Mouse (Mus musculus) lung, embryonic 15.5 days (tissue): ENCODE results near the gene Abcc12. TPM values are rescaled to one million over a fixed set of nuclear protein-coding genes. Genes with fewer than 3 reads are reported as not detected.

Experiments
- ATAC-seq: fragments of 200-750 bp; cut with Nextera tagmentation; 2 replicates; pipeline ENCODE4 v1.8.0; 2017; ENCODE audit warnings: moderate number of reproducible peaks, borderline replicate concordance; ENCODE audit not compliant: low FRiP score, low TSS enrichment; ENCODE audit errors: extremely low read depth
- H3K27ac ChIP-seq: fragments of 300-500 bp; sonication (generic); 2 replicates; pipeline ENCODE4 v1.5.1; 2015; ENCODE audit warnings: moderate library complexity, mild to moderate bottlenecking, inconsistent platforms
- H3K27me3 ChIP-seq: fragments of 300-500 bp; sonication (generic); 2 replicates; pipeline ENCODE4 v1.6.1; 2015; ENCODE audit warnings: inconsistent platforms
- H3K36me3 ChIP-seq: fragments of 300-500 bp; sonication (generic); 2 replicates; pipeline ENCODE4 v1.6.1; 2015; ENCODE audit warnings: inconsistent platforms
- H3K4me1 ChIP-seq: fragments of 300-500 bp; sonication (generic); 2 replicates; pipeline ENCODE4 v1.6.1; 2015; ENCODE audit warnings: inconsistent platforms
- H3K4me2 ChIP-seq: fragments of 300-500 bp; sonication (generic); 2 replicates; pipeline ENCODE4 v1.6.1; 2015; ENCODE audit warnings: inconsistent platforms, mild to moderate bottlenecking, moderate library complexity
- H3K4me3 ChIP-seq: fragments of 300-500 bp; sonication (generic); 2 replicates; pipeline ENCODE4 v1.5.1; 2015; ENCODE audit warnings: mild to moderate bottlenecking, inconsistent platforms
- H3K9ac ChIP-seq: fragments of 300-500 bp; sonication (generic); 2 replicates; pipeline ENCODE4 v1.6.1; 2015; ENCODE audit warnings: inconsistent platforms
- H3K9me3 ChIP-seq: fragments of 300-500 bp; sonication (generic); 2 replicates; pipeline ENCODE4 v1.6.1; 2016; ENCODE audit warnings: inconsistent platforms
- WGBS: fragments of 180-500 bp; shearing (Covaris S2); methylation state at CpG from one replicate; pipeline ENCODE4 v1.1.7; 2015; 5-methylcytosine and 5-hydroxymethylcytosine counted together
- polyA plus RNA-seq: library from polyadenylated mRNA; unstranded; fragments of >200 nt; fragmentation: Nextera tagmentation; extraction: Ambion mirVana; gene quantifications from 2 replicates; pipeline ENCODE4 v1.2.1, GENCODE M21; 2015

Gene Abcc12
- polyA plus RNA-seq, 1 experiment from 2014 or later: 0.24 TPM

- no peak for ATAC-seq
Measured at GRCm38 (mm10) chr8:86485411-86485810, 95.1 kb downstream of the Abcc12 start.

GRCm38 (mm10) chr8:86484244-86484643, 96.2 kb downstream of the Abcc12 start:
- no peaks in the 10 kb centered on the region for H3K4me1 ChIP-seq
- no peaks in the 10 kb centered on the region for H3K36me3 ChIP-seq
- H3K27ac ChIP-seq: no peak overlapping the region
- no peak overlapping the region for H3K9ac ChIP-seq
- no peaks in the 10 kb centered on the region for H3K27me3 ChIP-seq
- H3K9me3 ChIP-seq: no peaks in the 10 kb centered on the region
- ATAC-seq: no peak
- no peak overlapping the region for H3K4me3 ChIP-seq
- no peak overlapping the region for H3K4me2 ChIP-seq

More at GRCm38 (mm10) chr8:86485411-86485810, 95.1 kb downstream of the Abcc12 start:
- Histone ChIP-seq H3K4me2 (no peak overlapping the region), H3K9ac (no peak overlapping the region), H3K36me3 (no peaks in the 10 kb centered on the region), H3K4me3 (no peak overlapping the region), H3K27ac (no peak overlapping the region), H3K27me3 (no peaks in the 10 kb centered on the region), H3K9me3 (no peaks in the 10 kb centered on the region), H3K4me1 (no peaks in the 10 kb centered on the region)
- 92% methylated on average over 6 of the region's 6 CpGs for WGBS

GRCm38 (mm10) chr8:86482116-86482515, 98.4 kb downstream of the Abcc12 start:
- no peak overlapping the region for H3K9ac ChIP-seq
- no peaks in the 10 kb centered on the region for H3K27me3 ChIP-seq
- no peaks in the 10 kb centered on the region for H3K36me3 ChIP-seq
- no peak overlapping the region for H3K4me3 ChIP-seq
- no peak overlapping the region for H3K27ac ChIP-seq
- no peaks in the 10 kb centered on the region for H3K4me1 ChIP-seq
- 57% methylated on average over 1 of the region's 1 CpGs for WGBS
- H3K4me2 ChIP-seq: no peak overlapping the region
- H3K9me3 ChIP-seq: no peaks in the 10 kb centered on the region
- no peak for ATAC-seq

GRCm38 (mm10) chr8:86475711-86476438, 104.6 kb downstream of the Abcc12 start:
- Histone ChIP-seq H3K4me3 (no peak overlapping the region), H3K27ac (no peak overlapping the region), H3K4me2 (no peak overlapping the region), H3K27me3 (no peaks in the 10 kb centered on the region), H3K9me3 (no peaks in the 10 kb centered on the region), H3K4me1 (no peaks in the 10 kb centered on the region), H3K9ac (no peak overlapping the region), H3K36me3 (no peaks in the 10 kb centered on the region)
- WGBS: 47% methylated on average over 9 of the region's 9 CpGs
- peak; percentile 14; the same call in 1 of the 2 replicates for ATAC-seq

- H3K27me3 ChIP-seq: no peaks in the 10 kb centered on the region
- no peak for ATAC-seq
Measured at GRCm38 (mm10) chr8:86474461-86474860, 106.0 kb downstream of the Abcc12 start.

GRCm38 (mm10) chr8:86473121-86473520, 107.4 kb downstream of the Abcc12 start:
- Histone ChIP-seq H3K4me3 (no peak overlapping the region), H3K4me1 (no peaks in the 10 kb centered on the region), H3K36me3 (no peaks in the 10 kb centered on the region), H3K4me2 (no peak overlapping the region), H3K9ac (no peak overlapping the region), H3K27me3 (no peaks in the 10 kb centered on the region), H3K27ac (no peak overlapping the region), H3K9me3 (no peaks in the 10 kb centered on the region)
- 61% methylated on average over 6 of the region's 6 CpGs for WGBS
- no peak for ATAC-seq

More at GRCm38 (mm10) chr8:86474461-86474860, 106.0 kb downstream of the Abcc12 start:
- Histone ChIP-seq H3K4me3 (no peak overlapping the region), H3K36me3 (no peaks in the 10 kb centered on the region), H3K9me3 (no peaks in the 10 kb centered on the region), H3K4me1 (no peaks in the 10 kb centered on the region), H3K4me2 (no peak overlapping the region), H3K27ac (no peak overlapping the region), H3K9ac (no peak overlapping the region)
- WGBS: 78% methylated on average over 4 of the region's 4 CpGs

- Histone ChIP-seq H3K27ac (no peak overlapping the region), H3K27me3 (no peaks in the 10 kb centered on the region), H3K9ac (no peak overlapping the region), H3K4me2 (no peak overlapping the region), H3K36me3 (no peaks in the 10 kb centered on the region), H3K4me1 (no peaks in the 10 kb centered on the region), H3K9me3 (no peaks in the 10 kb centered on the region), H3K4me3 (no peak overlapping the region)
- 71% methylated on average over 2 of the region's 2 CpGs for WGBS
- ATAC-seq: no peak
Measured at GRCm38 (mm10) chr8:86470717-86471116, 109.8 kb downstream of the Abcc12 start.

GRCm38 (mm10) chr8:86463215-86463614, 117.3 kb downstream of the Abcc12 start:
- no peak for ATAC-seq

GRCm38 (mm10) chr8:86460372-86460771, 120.1 kb downstream of the Abcc12 start:
- WGBS: 84% methylated on average over 5 of the region's 5 CpGs
- Histone ChIP-seq H3K36me3 (no peaks in the 10 kb centered on the region), H3K4me1 (no peaks in the 10 kb centered on the region), H3K9me3 (no peaks in the 10 kb centered on the region), H3K4me2 (no peak overlapping the region), H3K27me3 (no peaks in the 10 kb centered on the region), H3K9ac (no peak overlapping the region), H3K27ac (no peak overlapping the region), H3K4me3 (no peak overlapping the region)
- no peak for ATAC-seq

More at GRCm38 (mm10) chr8:86463215-86463614, 117.3 kb downstream of the Abcc12 start:
- Histone ChIP-seq H3K27ac (no peak overlapping the region), H3K36me3 (no peaks in the 10 kb centered on the region), H3K4me1 (no peaks in the 10 kb centered on the region), H3K9me3 (no peaks in the 10 kb centered on the region), H3K4me3 (no peak overlapping the region), H3K27me3 (no peaks in the 10 kb centered on the region), H3K4me2 (no peak overlapping the region), H3K9ac (no peak overlapping the region)
- WGBS: 88% methylated on average over 2 of the region's 2 CpGs

- no peaks in the 10 kb centered on the region for H3K27me3 ChIP-seq
- WGBS: 67% methylated on average over 11 of the region's 11 CpGs
- no peak for ATAC-seq
- no peak overlapping the region for H3K4me3 ChIP-seq
- H3K9me3 ChIP-seq: no peaks in the 10 kb centered on the region
- no peak overlapping the region for H3K4me2 ChIP-seq
- no peaks in the 10 kb centered on the region for H3K4me1 ChIP-seq
- no peaks in the 10 kb centered on the region for H3K36me3 ChIP-seq
- H3K9ac ChIP-seq: no peak overlapping the region
- no peak overlapping the region for H3K27ac ChIP-seq
Measured at GRCm38 (mm10) chr8:86453697-86454480, 126.6 kb downstream of the Abcc12 start.

- Histone ChIP-seq H3K27me3 (no peaks in the 10 kb centered on the region), H3K4me2 (no peak overlapping the region), H3K9ac (no peak overlapping the region), H3K27ac (no peak overlapping the region), H3K4me1 (no peaks in the 10 kb centered on the region), H3K9me3 (no peaks in the 10 kb centered on the region), H3K4me3 (no peak overlapping the region), H3K36me3 (no peaks in the 10 kb centered on the region)
- WGBS: 85% methylated on average over 4 of the region's 4 CpGs
- ATAC-seq: no peak
Measured at GRCm38 (mm10) chr8:86449870-86450515, 130.5 kb downstream of the Abcc12 start.

- Histone ChIP-seq H3K27ac (no peak overlapping the region), H3K4me3 (no peak overlapping the region), H3K4me1 (no peaks in the 10 kb centered on the region), H3K27me3 (no peaks in the 10 kb centered on the region), H3K4me2 (no peak overlapping the region), H3K9me3 (no peaks in the 10 kb centered on the region), H3K36me3 (no peaks in the 10 kb centered on the region), H3K9ac (no peak overlapping the region)
- ATAC-seq: no peak
- 72% methylated on average over 4 of the region's 4 CpGs for WGBS
Measured at GRCm38 (mm10) chr8:86445516-86445915, 135.0 kb downstream of the Abcc12 start.
